Mouse (Mus musculus) B cell, adult 62 days (primary cell): Measurements from ENCODE around the gene Calm2. TPM values are rescaled to one million over a fixed set of nuclear protein-coding genes. Genes with fewer than 3 reads are reported as not detected.

Experiments used
- total RNA-seq: library from RNA; stranded (reverse); gene quantifications from 4 replicates; pipeline ENCODE4 v1.2.4, GENCODE M21; 2023

Gene Calm2
- total RNA-seq: 452 to 470 TPM (median 459 TPM) in 4 replicates

DNA sequence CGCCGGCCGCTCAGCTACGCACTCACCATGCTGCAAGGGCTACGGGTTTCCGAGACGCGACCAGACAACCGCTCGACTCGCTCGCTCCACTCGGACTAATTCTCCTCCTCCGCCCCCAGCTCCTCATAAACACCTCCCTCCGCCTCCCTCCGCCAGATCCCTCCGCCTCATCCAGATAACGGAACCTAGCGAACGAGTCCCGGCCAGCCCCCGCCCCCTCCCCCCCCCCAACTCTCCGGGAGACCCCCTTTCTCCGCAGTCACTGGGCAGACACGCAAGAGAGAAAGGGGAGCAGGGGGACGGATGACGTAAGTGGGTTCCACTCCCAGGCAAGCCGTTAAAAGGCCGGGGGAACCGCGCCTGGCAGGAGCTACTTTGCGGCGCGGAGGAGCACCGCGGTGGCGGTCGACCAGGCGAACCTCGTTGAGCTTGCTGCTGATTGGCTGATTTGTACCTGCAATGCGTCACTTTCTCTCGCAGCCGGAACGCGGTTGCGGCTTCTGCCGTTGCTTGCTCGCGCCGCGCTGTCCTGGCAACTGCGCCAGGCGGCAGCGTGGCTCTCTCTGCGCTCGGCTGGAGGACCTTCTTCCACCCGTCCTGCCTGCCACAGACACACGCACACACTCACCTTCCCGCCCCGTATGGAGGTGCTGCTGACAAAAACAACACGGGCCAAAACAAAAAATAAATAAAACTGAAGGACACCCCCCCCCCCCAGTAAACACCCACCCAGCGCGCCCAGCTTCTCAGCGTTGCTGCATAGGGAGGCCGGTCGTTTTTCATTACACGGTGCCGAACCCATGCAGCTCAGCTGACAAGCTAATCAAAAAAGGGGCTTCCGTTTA lies at the start of gene Calm2:
TSS of gene Calm2 (minus strand) at position 169 of the 845 bp plus-strand sequence.

DNA sequence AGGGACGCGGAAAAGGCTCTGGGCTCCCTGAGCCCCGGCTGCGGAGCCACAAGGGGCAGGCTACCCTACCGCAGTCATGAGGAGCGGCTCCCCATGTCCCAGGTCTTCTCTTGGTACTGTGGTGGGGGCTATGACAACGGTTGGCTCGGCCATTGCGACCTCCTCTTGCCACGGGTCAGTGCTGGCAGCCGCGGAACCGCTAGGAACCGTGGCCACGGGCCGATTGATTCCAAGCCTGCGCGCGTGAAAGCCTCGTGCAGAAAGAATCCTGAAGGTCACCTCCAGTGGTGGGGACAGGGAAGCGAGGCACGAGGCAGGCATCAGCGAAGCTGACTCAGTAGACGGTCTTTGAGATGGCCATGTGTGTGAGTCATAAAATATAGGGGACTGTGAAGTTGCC lies 19.2 kb downstream of the Calm2 start, which contains the start of gene Stpg4:
TSS of gene Stpg4 (minus strand) at position 231 of the 400 bp plus-strand sequence.

Other genes starting within 250 kb of the Calm2 start
- gene Mcfd2, start 181.0 kb downstream of the Calm2 start, total RNA-seq: 15.8 to 26.6 TPM (median 18.3 TPM) in 4 replicates
- 164 to 189 TPM (median 182 TPM) in 4 replicates for gene Ttc7, start 164.0 kb downstream of the Calm2 start, total RNA-seq
- 0.83 to 1.1 TPM (median 0.98 TPM) in 3 of 4 replicates, not detected in the other for gene Stpg4, start 19.2 kb downstream of the Calm2 start, total RNA-seq
- gene Epcam, start 189.0 kb upstream of the Calm2 start, total RNA-seq: 1.3 to 2.2 TPM (median 1.8 TPM) in 4 replicates
- gene Msh2, start 225.4 kb upstream of the Calm2 start, total RNA-seq: 27.0 to 35.3 TPM (median 31.9 TPM) in 4 replicates